Mouse (Mus musculus) heart, embryonic 11.5 days (tissue): Measurements from ENCODE around the gene Tceanc2. TPM values are rescaled to one million over a fixed set of nuclear protein-coding genes. Genes with fewer than 3 reads are reported as not detected.

Experiments
- ATAC-seq: fragments of 200-750 bp; cut with Nextera tagmentation; replicated peaks from 2 replicates; pipeline ENCODE4 v1.8.0; 2017; ENCODE audit warnings: moderate library complexity; ENCODE audit not compliant: insufficient number of reproducible peaks, low FRiP score, low TSS enrichment
- H3K27ac ChIP-seq: fragments of 300-500 bp; sonication (generic); 2 replicates; pipeline ENCODE4 v1.5.1; 2014; ENCODE audit warnings: mild to moderate bottlenecking, low read depth, low read length
- H3K27me3 ChIP-seq: fragments of 300-500 bp; sonication (generic); 2 replicates; pipeline ENCODE4 v1.6.1; 2014; ENCODE audit warnings: mild to moderate bottlenecking, low read length, mixed read lengths; ENCODE audit not compliant: control insufficient read depth, insufficient read depth
- H3K36me3 ChIP-seq: fragments of 300-500 bp; sonication (generic); 2 replicates; pipeline ENCODE4 v1.6.1; 2014; ENCODE audit warnings: mild to moderate bottlenecking, low read length, moderate library complexity, mixed read lengths; ENCODE audit not compliant: control insufficient read depth, insufficient read depth
- H3K4me1 ChIP-seq: fragments of 300-500 bp; sonication (generic); 2 replicates; pipeline ENCODE4 v1.6.1; 2014; ENCODE audit warnings: low read length; ENCODE audit not compliant: control insufficient read depth, insufficient read depth
- H3K4me2 ChIP-seq: fragments of 300-500 bp; sonication (generic); 2 replicates; pipeline ENCODE4 v1.6.1; 2014; ENCODE audit warnings: mild to moderate bottlenecking, moderate library complexity
- H3K4me3 ChIP-seq: fragments of 300-500 bp; sonication (generic); 2 replicates; pipeline ENCODE4 v1.5.1; 2014; ENCODE audit warnings: low read depth, low read length
- H3K9ac ChIP-seq: fragments of 300-500 bp; sonication (generic); 2 replicates; pipeline ENCODE4 v1.6.1; 2014; ENCODE audit warnings: mild to moderate bottlenecking, low read depth, low read length, moderate library complexity
- H3K9me3 ChIP-seq: fragments of 300-500 bp; sonication (generic); replicated peaks from 2 replicates; pipeline ENCODE4 v1.6.1; 2016; ENCODE audit warnings: low read length; ENCODE audit not compliant: control insufficient read depth
- WGBS: fragments of 180-500 bp; shearing (Covaris S2); extraction: QIAGEN DNeasy Blood & Tissue Kit; methylation state at CpG from one replicate; pipeline ENCODE4 v1.1.7; 2014; ENCODE audit not compliant: insufficient replicate concordance; 5-methylcytosine and 5-hydroxymethylcytosine counted together
- polyA plus RNA-seq: library from polyadenylated mRNA; unstranded; fragments of >200 nt; fragmentation: Nextera tagmentation; extraction: Ambion mirVana; gene quantifications from 2 replicates; pipeline ENCODE4 v1.2.1, GENCODE M21; 2014

The Tceanc2 gene
- polyA plus RNA-seq = 19.0 and 19.6 TPM in 2 replicates

- peak; percentile 70 for ATAC-seq
- Histone ChIP-seq H3K9me3 (no peaks in the 10 kb centered on the region), H3K27me3 (no peaks in the 10 kb centered on the region), H3K4me3 (peak within 1 kb of the TSS; percentile 97), H3K27ac (peak within 1 kb of the TSS; percentile 99), H3K9ac (peak within 1 kb of the TSS; percentile 94), H3K4me2 (peak within 1 kb of the TSS; percentile 86), H3K4me1 (peaks cover 6% of the 10 kb centered on the region), H3K36me3 (peaks cover 6% of the 10 kb centered on the region; the same call in 1 of the 2 replicates)
- WGBS = under 1% methylated on average over 47 of the region's 47 CpGs
Observed at GRCm38 (mm10) chr4:107178830-107179490, at the start of gene Tceanc2. Gene Tceanc2, minus strand, starts transcription at chr4:107179116.

GRCm38 (mm10) chr4:107226313-107226712 is 47.4 kb upstream of the Tceanc2 start:
- WGBS = 83% methylated on average over 2 of the region's 2 CpGs
- H3K27me3 ChIP-seq = no peaks in the 10 kb centered on the region; the same call in 1 of the 2 replicates
- H3K27ac ChIP-seq = no peak overlapping the region
- H3K4me2 ChIP-seq = no peak overlapping the region
- no peak overlapping the region for H3K9ac ChIP-seq
- no peaks in the 10 kb centered on the region for H3K4me1 ChIP-seq
- no peaks in the 10 kb centered on the region for H3K36me3 ChIP-seq
- ATAC-seq = no peak
- no peaks in the 10 kb centered on the region for H3K9me3 ChIP-seq
- no peak overlapping the region for H3K4me3 ChIP-seq

GRCm38 (mm10) chr4:107223225-107224204 is 44.6 kb upstream of the Tceanc2 start:
- Histone ChIP-seq H3K36me3 (no peaks in the 10 kb centered on the region), H3K4me3 (no peak overlapping the region), H3K27ac (no peak overlapping the region), H3K9me3 (no peaks in the 10 kb centered on the region), H3K4me1 (no peaks in the 10 kb centered on the region), H3K4me2 (no peak overlapping the region), H3K27me3 (no peaks in the 10 kb centered on the region; the same call in 1 of the 2 replicates), H3K9ac (no peak overlapping the region)
- 73% methylated on average over 11 of the region's 11 CpGs for WGBS
- 0 out of 2 replicates have a peak, but pooled peaks have one; percentile 31 for ATAC-seq

GRCm38 (mm10) chr4:107221524-107221923 is 42.6 kb upstream of the Tceanc2 start:
- Histone ChIP-seq H3K4me2 (no peak overlapping the region), H3K27me3 (no peaks in the 10 kb centered on the region; the same call in 1 of the 2 replicates), H3K36me3 (no peaks in the 10 kb centered on the region), H3K4me3 (no peak overlapping the region), H3K9ac (no peak overlapping the region), H3K4me1 (0 out of 2 replicates have a peak, but pooled peaks cover 4% of the 10 kb centered on the region), H3K27ac (no peak overlapping the region), H3K9me3 (no peaks in the 10 kb centered on the region)
- ATAC-seq = no peak
- WGBS = 81% methylated on average over 5 of the region's 5 CpGs

GRCm38 (mm10) chr4:107217574-107217973 is 38.7 kb upstream of the Tceanc2 start:
- peaks cover 4% of the 10 kb centered on the region; the same call in 1 of the 2 replicates for H3K27me3 ChIP-seq
- no peaks in the 10 kb centered on the region for H3K9me3 ChIP-seq
- H3K9ac ChIP-seq = no peak overlapping the region
- no peak overlapping the region for H3K4me2 ChIP-seq
- 0 out of 2 replicates have a peak, but pooled peaks cover 4% of the 10 kb centered on the region for H3K4me1 ChIP-seq
- WGBS = 49% methylated on average over 9 of the region's 9 CpGs
- ATAC-seq = 0 out of 2 replicates have a peak, but pooled peaks have one; percentile 8
- H3K4me3 ChIP-seq = no peak overlapping the region
- no peak overlapping the region for H3K27ac ChIP-seq
- no peaks in the 10 kb centered on the region for H3K36me3 ChIP-seq

GRCm38 (mm10) chr4:107213279-107214011 is 34.5 kb upstream of the Tceanc2 start:
- no peak overlapping the region for H3K9ac ChIP-seq
- no peaks in the 10 kb centered on the region for H3K36me3 ChIP-seq
- no peak overlapping the region for H3K27ac ChIP-seq
- H3K4me2 ChIP-seq = no peak overlapping the region
- H3K4me1 ChIP-seq = 0 out of 2 replicates have a peak, but pooled peaks cover 4% of the 10 kb centered on the region
- 72% methylated on average over 12 of the region's 12 CpGs for WGBS
- H3K4me3 ChIP-seq = no peak overlapping the region
- no peak for ATAC-seq
- no peaks in the 10 kb centered on the region for H3K9me3 ChIP-seq
- peaks cover 4% of the 10 kb centered on the region; the same call in 1 of the 2 replicates for H3K27me3 ChIP-seq

- no peak overlapping the region for H3K9ac ChIP-seq
- peaks cover 4% of the 10 kb centered on the region; the same call in 1 of the 2 replicates for H3K27me3 ChIP-seq
- 77% methylated on average over 5 of the region's 5 CpGs for WGBS
- ATAC-seq = no peak
- H3K27ac ChIP-seq = no peak overlapping the region
- no peak overlapping the region for H3K4me2 ChIP-seq
- H3K9me3 ChIP-seq = no peaks in the 10 kb centered on the region
- H3K36me3 ChIP-seq = no peaks in the 10 kb centered on the region
- no peaks in the 10 kb centered on the region for H3K4me1 ChIP-seq
- no peak overlapping the region for H3K4me3 ChIP-seq
Observed at GRCm38 (mm10) chr4:107211936-107212335, 33.0 kb upstream of the Tceanc2 start.

- Histone ChIP-seq H3K27ac (no peak overlapping the region), H3K9me3 (no peaks in the 10 kb centered on the region), H3K4me2 (no peak overlapping the region), H3K9ac (no peak overlapping the region), H3K27me3 (peaks cover 4% of the 10 kb centered on the region; the same call in 1 of the 2 replicates), H3K4me1 (no peaks in the 10 kb centered on the region), H3K4me3 (no peak overlapping the region), H3K36me3 (no peaks in the 10 kb centered on the region)
- no peak for ATAC-seq
- WGBS = 68% methylated on average over 4 of the region's 4 CpGs
Observed at GRCm38 (mm10) chr4:107211465-107211864, 32.5 kb upstream of the Tceanc2 start.
